Mouse (Mus musculus) limb, embryonic 12.5 days (tissue): ENCODE data around the gene Nek7. TPM values are rescaled to one million over a fixed set of nuclear protein-coding genes. Genes with fewer than 3 reads are reported as not detected.

Experiments
- ATAC-seq: fragments of 200-750 bp; cut with Nextera tagmentation; 2 replicates; pipeline ENCODE4 v1.8.0; 2017; ENCODE audit warnings: low read depth, moderate TSS enrichment; ENCODE audit not compliant: insufficient number of reproducible peaks, insufficient read depth, low FRiP score, low TSS enrichment
- H3K27ac ChIP-seq: fragments of 300-500 bp; sonication (generic); 2 replicates; pipeline ENCODE4 v1.5.1; 2016; ENCODE audit warnings: mild to moderate bottlenecking, moderate library complexity
- H3K27me3 ChIP-seq: fragments of 300-500 bp; sonication (generic); 2 replicates; pipeline ENCODE4 v1.6.1; 2016; ENCODE audit warnings: mild to moderate bottlenecking, moderate library complexity
- H3K36me3 ChIP-seq: fragments of 300-500 bp; sonication (generic); 2 replicates; pipeline ENCODE4 v1.6.1; 2016; ENCODE audit warnings: mild to moderate bottlenecking, moderate library complexity
- H3K4me1 ChIP-seq: fragments of 300-500 bp; sonication (generic); replicated peaks from 2 replicates; pipeline ENCODE4 v1.6.1; 2016
- H3K4me2 ChIP-seq: fragments of 300-500 bp; sonication (generic); 2 replicates; pipeline ENCODE4 v1.6.1; 2016; ENCODE audit warnings: mild to moderate bottlenecking, moderate library complexity
- H3K4me3 ChIP-seq: fragments of 300-500 bp; sonication (generic); replicated peaks from 2 replicates; pipeline ENCODE4 v1.5.1; 2016; ENCODE audit warnings: mild to moderate bottlenecking
- H3K9ac ChIP-seq: fragments of 300-500 bp; sonication (generic); replicated peaks from 2 replicates; pipeline ENCODE4 v1.6.1; 2016; ENCODE audit warnings: mild to moderate bottlenecking, moderate library complexity
- H3K9me3 ChIP-seq: fragments of 300-500 bp; sonication (generic); 2 replicates; pipeline ENCODE4 v1.6.1; 2016; ENCODE audit warnings: mild to moderate bottlenecking, moderate library complexity
- WGBS: fragments of 180-500 bp; shearing (Covaris S2); methylation state at CpG from one replicate; pipeline ENCODE4 v1.1.7; 2016; 5-methylcytosine and 5-hydroxymethylcytosine counted together
- polyA plus RNA-seq: library from polyadenylated mRNA; unstranded; fragments of >200 nt; fragmentation: Nextera tagmentation; extraction: Ambion mirVana; gene quantifications from 2 replicates; pipeline ENCODE4 v1.2.1, GENCODE M21; 2016

Nek7 gene
- polyA plus RNA-seq, result 47.2 TPM in 2 replicates

GRCm38 (mm10) chr1:138619996-138620461 lies at the start of gene Nek7:
Gene Nek7, minus strand, starts transcription at chr1:138620141.
- 2% methylated on average over 11 of the region's 11 CpGs for WGBS
- H3K4me3 ChIP-seq, result peak within 1 kb of the TSS; percentile 95
- H3K27ac ChIP-seq, result peak within 1 kb of the TSS; percentile 98
- no peaks in the 10 kb centered on the region for H3K9me3 ChIP-seq
- peak within 1 kb of the TSS; percentile 73 for H3K4me2 ChIP-seq
- peak within 1 kb of the TSS; percentile 91 for H3K9ac ChIP-seq
- H3K27me3 ChIP-seq, result no peaks in the 10 kb centered on the region
- peaks cover 34% of the 10 kb centered on the region for H3K4me1 ChIP-seq
- no peak for ATAC-seq
- no peaks in the 10 kb centered on the region for H3K36me3 ChIP-seq

GRCm38 (mm10) chr1:138662342-138662741 lies 42.4 kb upstream of the Nek7 start:
- 0 out of 2 replicates have a peak, but pooled peaks cover 3% of the 10 kb centered on the region for H3K4me1 ChIP-seq
- ATAC-seq, result no peak
- 83% methylated on average over 2 of the region's 2 CpGs for WGBS

GRCm38 (mm10) chr1:138654212-138654611 lies 34.3 kb upstream of the Nek7 start:
- ATAC-seq, result no peak
- Histone ChIP-seq H3K4me3 (no peak overlapping the region), H3K36me3 (no peaks in the 10 kb centered on the region), H3K4me1 (no peaks in the 10 kb centered on the region), H3K4me2 (no peak overlapping the region), H3K27ac (no peak overlapping the region), H3K27me3 (no peaks in the 10 kb centered on the region), H3K9me3 (no peaks in the 10 kb centered on the region), H3K9ac (no peak overlapping the region)

More at GRCm38 (mm10) chr1:138662342-138662741, 42.4 kb upstream of the Nek7 start:
- Histone ChIP-seq H3K4me2 (no peak overlapping the region), H3K4me3 (no peak overlapping the region), H3K9me3 (no peaks in the 10 kb centered on the region), H3K36me3 (no peaks in the 10 kb centered on the region), H3K27me3 (no peaks in the 10 kb centered on the region), H3K27ac (no peak overlapping the region), H3K9ac (no peak overlapping the region)

- Histone ChIP-seq H3K9me3 (no peaks in the 10 kb centered on the region), H3K4me2 (no peak overlapping the region), H3K27ac (no peak overlapping the region), H3K27me3 (no peaks in the 10 kb centered on the region), H3K4me3 (no peak overlapping the region), H3K4me1 (no peaks in the 10 kb centered on the region), H3K36me3 (no peaks in the 10 kb centered on the region), H3K9ac (no peak overlapping the region)
- 79% methylated on average over 3 of the region's 3 CpGs for WGBS
- no peak for ATAC-seq
These were observed 25.1 kb upstream of the Nek7 start for GRCm38 (mm10) chr1:138644991-138645390.

- 92% methylated on average over 3 of the region's 3 CpGs for WGBS
- no peaks in the 10 kb centered on the region; the same call in 1 of the 2 replicates for H3K9me3 ChIP-seq
- no peaks in the 10 kb centered on the region for H3K4me1 ChIP-seq
- no peaks in the 10 kb centered on the region for H3K27me3 ChIP-seq
- no peak overlapping the region for H3K27ac ChIP-seq
- H3K36me3 ChIP-seq, result no peaks in the 10 kb centered on the region
- no peak overlapping the region for H3K9ac ChIP-seq
- ATAC-seq, result no peak
- no peak overlapping the region for H3K4me3 ChIP-seq
- no peak overlapping the region for H3K4me2 ChIP-seq
These were observed 23.4 kb upstream of the Nek7 start for GRCm38 (mm10) chr1:138643306-138643830.

- H3K4me3 ChIP-seq, result no peak overlapping the region
- no peak for ATAC-seq
- no peak overlapping the region for H3K9ac ChIP-seq
- H3K27ac ChIP-seq, result no peak overlapping the region
- WGBS, result 62% methylated on average over 4 of the region's 4 CpGs
- H3K27me3 ChIP-seq, result no peaks in the 10 kb centered on the region
- no peak overlapping the region for H3K4me2 ChIP-seq
- no peaks in the 10 kb centered on the region; the same call in 1 of the 2 replicates for H3K9me3 ChIP-seq
- H3K36me3 ChIP-seq, result no peaks in the 10 kb centered on the region
- H3K4me1 ChIP-seq, result no peaks in the 10 kb centered on the region
These were observed 21.1 kb upstream of the Nek7 start for GRCm38 (mm10) chr1:138640934-138641461.

GRCm38 (mm10) chr1:138637850-138638249 lies 17.9 kb upstream of the Nek7 start:
- no peak for ATAC-seq
- no peaks in the 10 kb centered on the region; the same call in 1 of the 2 replicates for H3K9me3 ChIP-seq
- no peak overlapping the region for H3K9ac ChIP-seq
- no peaks in the 10 kb centered on the region for H3K4me1 ChIP-seq
- no peaks in the 10 kb centered on the region for H3K27me3 ChIP-seq
- no peaks in the 10 kb centered on the region for H3K36me3 ChIP-seq
- no peak overlapping the region for H3K4me3 ChIP-seq
- H3K4me2 ChIP-seq, result no peak overlapping the region
- H3K27ac ChIP-seq, result no peak overlapping the region

GRCm38 (mm10) chr1:138634561-138634960 lies 14.6 kb upstream of the Nek7 start:
- H3K9me3 ChIP-seq, result no peaks in the 10 kb centered on the region; the same call in 1 of the 2 replicates
- no peaks in the 10 kb centered on the region for H3K4me1 ChIP-seq
- H3K27me3 ChIP-seq, result no peaks in the 10 kb centered on the region
- ATAC-seq, result no peak
- WGBS, result 87% methylated on average over 1 of the region's 1 CpGs
- no peak overlapping the region for H3K4me2 ChIP-seq
- no peak overlapping the region for H3K9ac ChIP-seq
- no peaks in the 10 kb centered on the region for H3K36me3 ChIP-seq
- no peak overlapping the region for H3K4me3 ChIP-seq
- H3K27ac ChIP-seq, result no peak overlapping the region

GRCm38 (mm10) chr1:138628919-138629318 lies 9.0 kb upstream of the Nek7 start:
- Histone ChIP-seq H3K4me3 (no peak overlapping the region), H3K36me3 (no peaks in the 10 kb centered on the region), H3K9ac (no peak overlapping the region), H3K27ac (no peak overlapping the region), H3K9me3 (no peaks in the 10 kb centered on the region), H3K4me1 (no peaks in the 10 kb centered on the region), H3K27me3 (no peaks in the 10 kb centered on the region), H3K4me2 (no peak overlapping the region)
- ATAC-seq, result no peak
- WGBS, result 80% methylated on average over 4 of the region's 4 CpGs

- no peak overlapping the region for H3K4me2 ChIP-seq
- H3K36me3 ChIP-seq, result no peaks in the 10 kb centered on the region
- no peak overlapping the region for H3K27ac ChIP-seq
- H3K9ac ChIP-seq, result no peak overlapping the region
- no peaks in the 10 kb centered on the region for H3K27me3 ChIP-seq
- no peak overlapping the region for H3K4me3 ChIP-seq
- WGBS, result 79% methylated on average over 3 of the region's 3 CpGs
- no peaks in the 10 kb centered on the region for H3K4me1 ChIP-seq
- H3K9me3 ChIP-seq, result no peaks in the 10 kb centered on the region
- no peak for ATAC-seq
These were observed 8.5 kb upstream of the Nek7 start for GRCm38 (mm10) chr1:138628486-138628885.

GRCm38 (mm10) chr1:138627804-138628203 lies 7.9 kb upstream of the Nek7 start:
- 78% methylated on average over 3 of the region's 3 CpGs for WGBS
- H3K4me1 ChIP-seq, result peaks cover 3% of the 10 kb centered on the region; the same call in 1 of the 2 replicates
- ATAC-seq, result no peak

GRCm38 (mm10) chr1:138626288-138626687 lies 6.3 kb upstream of the Nek7 start:
- H3K4me3 ChIP-seq, result no peak overlapping the region
- H3K27ac ChIP-seq, result no peak overlapping the region
- no peak for ATAC-seq
- no peak overlapping the region for H3K9ac ChIP-seq
- H3K4me1 ChIP-seq, result peaks cover 8% of the 10 kb centered on the region; the same call in 1 of the 2 replicates
- no peaks in the 10 kb centered on the region for H3K36me3 ChIP-seq
- WGBS, result 83% methylated on average over 3 of the region's 3 CpGs
- H3K9me3 ChIP-seq, result no peaks in the 10 kb centered on the region
- no peaks in the 10 kb centered on the region for H3K27me3 ChIP-seq
- no peak overlapping the region for H3K4me2 ChIP-seq

More at GRCm38 (mm10) chr1:138627804-138628203, 7.9 kb upstream of the Nek7 start:
- Histone ChIP-seq H3K9me3 (no peaks in the 10 kb centered on the region), H3K9ac (no peak overlapping the region), H3K36me3 (no peaks in the 10 kb centered on the region), H3K4me2 (no peak overlapping the region), H3K27ac (no peak overlapping the region), H3K4me3 (no peak overlapping the region), H3K27me3 (no peaks in the 10 kb centered on the region)
